Mouse (Mus musculus): ENCODE measurements at regions not wholly inside any gene's neighbourhood (a gene's known extent, or its start where the extent isn't known, plus 50 kb on each side); places are given as distances from the start of the nearest gene placed in this dataset.

DNA sequence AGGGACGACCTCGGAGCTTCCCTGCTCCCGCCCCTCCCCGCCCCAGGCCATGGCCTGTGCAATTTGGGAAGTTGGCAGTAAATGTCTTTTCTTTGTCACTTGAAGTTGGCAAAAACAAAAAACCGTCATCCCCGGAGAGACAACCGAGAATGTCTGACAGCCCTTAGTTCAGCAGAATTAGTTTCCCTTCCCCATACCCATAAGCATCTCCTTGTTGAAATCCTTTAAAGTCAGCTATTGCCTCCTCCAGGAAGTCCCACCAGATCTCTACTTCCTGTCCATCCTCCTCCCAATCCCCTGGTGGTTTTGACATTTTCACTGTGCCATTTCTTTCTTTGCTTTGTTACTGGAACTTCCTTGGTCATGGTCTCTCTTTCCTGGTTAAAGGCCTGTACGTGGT lies 54.8 kb downstream of the Foxb1 start:
- WGBS = 74% methylated on average over 8 of the region's 8 CpGs
- Histone ChIP-seq H3K4me2 (ENCODE audit: low read depth, low read length) (no peak overlapping the region), H3K4me1 (ENCODE audit: insufficient read depth, low read length) (no peaks in the 10 kb centered on the region), H3K27ac (no peak overlapping the region), H3K36me3 (ENCODE audit: insufficient read depth, low read length) (no peaks in the 10 kb centered on the region), H3K9ac (replicated peaks; ENCODE audit: low read length) (no peak overlapping the region), H3K27me3 (ENCODE audit: insufficient read depth, low read length) (no peaks in the 10 kb centered on the region), H3K9me3 (ENCODE audit: low read length) (no peaks in the 10 kb centered on the region), H3K4me3 (ENCODE audit: low read length) (no peak overlapping the region)
- no peak for ATAC-seq
- DNase-seq (ENCODE audit: low spot score) = no peak
- TF ChIP-seq CTCF (IDR thresholded peaks at IDR 0.05; ENCODE audit: low read depth) = no peak

- no peak overlapping the region for H3K4me2 ChIP-seq (ENCODE audit: low read depth, low read length)
- H3K27me3 ChIP-seq (ENCODE audit: insufficient read depth, low read length) = no peaks in the 10 kb centered on the region
- H3K4me3 ChIP-seq (ENCODE audit: low read length) = no peak overlapping the region
- no peak for ATAC-seq
- no peaks in the 10 kb centered on the region for H3K36me3 ChIP-seq (ENCODE audit: insufficient read depth, low read length)
- no peaks in the 10 kb centered on the region for H3K4me1 ChIP-seq (ENCODE audit: insufficient read depth, low read length)
- no peak overlapping the region for H3K9ac ChIP-seq (replicated peaks; ENCODE audit: low read length)
- no peak for TF ChIP-seq CTCF (IDR thresholded peaks at IDR 0.05; ENCODE audit: low read depth)
- 60% methylated on average over 4 of the region's 4 CpGs for WGBS
- DNase-seq (ENCODE audit: low spot score) = no peak
- no peak overlapping the region for H3K27ac ChIP-seq
- no peaks in the 10 kb centered on the region for H3K9me3 ChIP-seq (ENCODE audit: low read length)
Measured at GRCm38 (mm10) chr9:69705071-69705470, 55.7 kb downstream of the Foxb1 start.

- no peak overlapping the region for H3K27ac ChIP-seq
- no peaks in the 10 kb centered on the region for H3K9me3 ChIP-seq (ENCODE audit: low read length)
- no peaks in the 10 kb centered on the region for H3K27me3 ChIP-seq (ENCODE audit: insufficient read depth, low read length)
- H3K36me3 ChIP-seq (ENCODE audit: insufficient read depth, low read length) = no peaks in the 10 kb centered on the region
- no peak overlapping the region for H3K4me2 ChIP-seq (ENCODE audit: low read depth, low read length)
- DNase-seq (ENCODE audit: low spot score) (no peak), ATAC-seq (no peak)
- 71% methylated on average over 7 of the region's 7 CpGs for WGBS
- no peak overlapping the region for H3K9ac ChIP-seq (replicated peaks; ENCODE audit: low read length)
- no peak overlapping the region for H3K4me3 ChIP-seq (ENCODE audit: low read length)
- no peak for TF ChIP-seq CTCF (IDR thresholded peaks at IDR 0.05; ENCODE audit: low read depth)
- H3K4me1 ChIP-seq (ENCODE audit: insufficient read depth, low read length) = no peaks in the 10 kb centered on the region; the same call in 1 of the 2 replicates
Measured at GRCm38 (mm10) chr9:69703731-69704130, 57.0 kb downstream of the Foxb1 start.

GRCm38 (mm10) chr9:69702156-69702928 lies 58.4 kb downstream of the Foxb1 start:
- 85% methylated on average over 8 of the region's 8 CpGs for WGBS
- no peak for TF ChIP-seq CTCF (IDR thresholded peaks at IDR 0.05; ENCODE audit: low read depth)
- no peaks in the 10 kb centered on the region for H3K27me3 ChIP-seq (ENCODE audit: insufficient read depth, low read length)
- no peak overlapping the region for H3K4me2 ChIP-seq (ENCODE audit: low read depth, low read length)
- no peaks in the 10 kb centered on the region; the same call in 1 of the 2 replicates for H3K4me1 ChIP-seq (ENCODE audit: insufficient read depth, low read length)
- H3K27ac ChIP-seq = no peak overlapping the region
- DNase-seq (ENCODE audit: low spot score) (no peak), ATAC-seq (no peak)
- no peaks in the 10 kb centered on the region for H3K9me3 ChIP-seq (ENCODE audit: low read length)
- no peak overlapping the region for H3K9ac ChIP-seq (replicated peaks; ENCODE audit: low read length)
- no peaks in the 10 kb centered on the region for H3K36me3 ChIP-seq (ENCODE audit: insufficient read depth, low read length)
- H3K4me3 ChIP-seq (ENCODE audit: low read length) = no peak overlapping the region

DNA sequence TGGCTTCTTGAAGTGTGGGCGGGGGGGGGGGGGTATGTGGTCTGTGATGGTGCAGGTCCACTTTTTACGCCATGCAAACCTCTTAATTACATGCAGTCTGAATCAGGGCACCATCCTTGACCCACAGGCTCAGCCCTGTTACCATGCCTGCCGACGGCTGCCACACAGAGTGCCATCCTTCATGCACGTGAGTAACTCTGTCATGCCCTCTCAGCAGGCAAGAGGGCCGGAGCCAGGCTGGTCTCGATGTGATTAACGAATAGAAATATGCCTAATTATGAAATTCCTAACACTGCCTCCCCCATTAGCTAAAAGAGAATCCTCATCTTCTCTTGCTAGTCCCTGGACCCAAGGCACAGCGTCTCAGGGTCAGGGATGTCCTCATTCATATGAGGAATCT lies 60.0 kb downstream of the Foxb1 start:
- no peak for TF ChIP-seq CTCF (IDR thresholded peaks at IDR 0.05; ENCODE audit: low read depth)
- Histone ChIP-seq H3K36me3 (ENCODE audit: insufficient read depth, low read length) (no peaks in the 10 kb centered on the region), H3K4me2 (ENCODE audit: low read depth, low read length) (no peak overlapping the region), H3K9ac (replicated peaks; ENCODE audit: low read length) (no peak overlapping the region), H3K4me1 (ENCODE audit: insufficient read depth, low read length) (no peaks in the 10 kb centered on the region; the same call in 1 of the 2 replicates), H3K27ac (no peak overlapping the region), H3K27me3 (ENCODE audit: insufficient read depth, low read length) (no peaks in the 10 kb centered on the region), H3K4me3 (ENCODE audit: low read length) (no peak overlapping the region), H3K9me3 (ENCODE audit: low read length) (no peaks in the 10 kb centered on the region)
- ATAC-seq (no peak), DNase-seq (ENCODE audit: low spot score) (no peak)
- 45% methylated on average over 9 of the region's 9 CpGs for WGBS

DNA sequence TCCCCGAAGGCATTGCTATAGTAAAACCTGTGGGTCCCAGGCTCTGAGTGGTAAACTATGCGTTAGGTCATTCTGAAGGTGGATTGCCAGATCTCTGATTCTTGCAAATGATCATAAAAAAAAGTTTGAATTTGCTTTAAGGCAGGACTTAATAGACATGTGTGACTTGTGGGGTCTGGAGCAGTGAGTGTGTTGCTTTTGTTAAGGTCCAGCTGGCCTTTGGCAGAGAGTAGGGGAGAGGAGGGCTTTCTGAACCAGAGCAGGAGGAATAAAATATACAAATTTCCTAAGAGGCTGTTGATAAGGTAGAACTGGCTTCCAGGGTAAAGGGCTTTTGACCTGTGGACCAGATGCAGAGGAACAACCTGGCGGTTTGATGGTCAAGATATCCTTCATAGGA lies 69.0 kb downstream of the Foxb1 start:
- Histone ChIP-seq H3K36me3 (ENCODE audit: insufficient read depth, low read length) (no peaks in the 10 kb centered on the region), H3K9me3 (ENCODE audit: low read length) (no peaks in the 10 kb centered on the region), H3K4me3 (ENCODE audit: low read length) (no peak overlapping the region), H3K4me2 (ENCODE audit: low read depth, low read length) (no peak overlapping the region), H3K27me3 (ENCODE audit: insufficient read depth, low read length) (no peaks in the 10 kb centered on the region), H3K27ac (no peak overlapping the region), H3K9ac (replicated peaks; ENCODE audit: low read length) (no peak overlapping the region), H3K4me1 (ENCODE audit: insufficient read depth, low read length) (no peaks in the 10 kb centered on the region)
- ATAC-seq = no peak
- 88% methylated on average over 3 of the region's 3 CpGs for WGBS
- no peak for TF ChIP-seq CTCF (IDR thresholded peaks at IDR 0.05; ENCODE audit: low read depth)
- no peak for DNase-seq (ENCODE audit: low spot score)

GRCm38 (mm10) chr9:69687349-69688123 lies 73.2 kb downstream of the Foxb1 start:
- no peak overlapping the region for H3K4me3 ChIP-seq (ENCODE audit: low read length)
- no peak for TF ChIP-seq CTCF (IDR thresholded peaks at IDR 0.05; ENCODE audit: low read depth)
- H3K36me3 ChIP-seq (ENCODE audit: insufficient read depth, low read length) = no peaks in the 10 kb centered on the region
- 39% methylated on average over 12 of the region's 12 CpGs for WGBS
- no peak overlapping the region for H3K9ac ChIP-seq (replicated peaks; ENCODE audit: low read length)
- no peaks in the 10 kb centered on the region for H3K27me3 ChIP-seq (ENCODE audit: insufficient read depth, low read length)
- peak overlapping the region; percentile 9; the same call in 1 of the 2 replicates for H3K27ac ChIP-seq
- ATAC-seq (no peak), DNase-seq (ENCODE audit: low spot score) (peak; percentile 60)
- H3K4me1 ChIP-seq (ENCODE audit: insufficient read depth, low read length) = no peaks in the 10 kb centered on the region
- H3K9me3 ChIP-seq (ENCODE audit: low read length) = no peaks in the 10 kb centered on the region
- no peak overlapping the region for H3K4me2 ChIP-seq (ENCODE audit: low read depth, low read length)
